Mouse (Mus musculus) bone marrow, adult 2 months (tissue): ENCODE measurements around the gene Pkn3.

ENCODE experiments used
- CTCF ChIP-seq: fragments of 200-500 bp; IDR thresholded peaks from 2 replicates; pipeline ENCODE4 v1.5.1; 2011; ENCODE audit warnings: low read length, control low read depth; ENCODE audit not compliant: control insufficient read depth, insufficient read depth
- POLR2A ChIP-seq: fragments of 200-500 bp; IDR thresholded peaks from 2 replicates; pipeline ENCODE4 v1.6.1; 2011; ENCODE audit warnings: low read depth, mild to moderate bottlenecking, control low read depth, low read length, borderline replicate concordance; ENCODE audit not compliant: control insufficient read depth

DNA sequence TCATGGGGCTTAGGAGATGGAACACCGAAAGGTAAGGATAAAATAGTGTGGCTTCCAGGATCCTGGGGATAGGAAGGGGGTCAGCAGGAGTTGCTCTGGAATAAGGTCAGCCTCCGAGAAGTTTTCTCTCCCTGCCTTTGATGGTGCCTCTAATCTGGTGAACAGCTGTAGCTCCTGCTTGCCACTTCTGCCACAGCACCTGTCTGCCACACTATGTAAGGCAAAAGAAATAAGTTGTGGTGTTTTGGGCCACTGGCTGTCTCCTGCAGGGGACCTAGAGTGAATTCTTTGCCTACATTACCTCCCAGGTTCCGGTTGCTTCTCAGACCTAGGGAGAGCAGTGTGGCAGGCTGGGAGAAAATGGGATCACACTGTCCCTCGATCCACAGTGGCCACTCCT, 1.3 kb downstream of the Pkn3 start:
- TF ChIP-seq CTCF (no peak), POLR2A (no peak)
